Mouse (Mus musculus) ZHBTc4 (cell line): ENCODE measurements around the gene Glyatl3.

Source experiments
- DNase-seq: peaks from one replicate; pipeline ENCODE4 v3.0.0-alpha.2; 2011; ENCODE audit warnings: low read depth, low spot score

Glyatl3 gene

GRCm38 (mm10) chr17:40868952-40869747 is 45.0 kb downstream of the Glyatl3 start:
- DNase-seq = no peak

- DNase-seq = no peak
Observed at GRCm38 (mm10) chr17:40855065-40855464, 59.1 kb downstream of the Glyatl3 start.
